Mouse (Mus musculus): ENCODE measurements at regions not wholly inside any gene's neighbourhood (a gene's known extent, or its start where the extent isn't known, plus 50 kb on each side); places are given as distances from the start of the nearest gene placed in this dataset.
A peak's percentile ranks its signal among the peaks of the same experiment; 100 is the strongest.

GRCm38 (mm10) chr16:70621750-70622149 lies 308.0 kb downstream of the Gbe1 start:
- DNase-seq = no peak

GRCm38 (mm10) chr16:70643630-70644264 lies 330.0 kb downstream of the Gbe1 start:
- no peak for DNase-seq

- no peak for DNase-seq
Measured at GRCm38 (mm10) chr16:70644695-70645279, 331.0 kb downstream of the Gbe1 start.

GRCm38 (mm10) chr16:70654429-70655081 lies 340.8 kb downstream of the Gbe1 start:
- DNase-seq = no peak

- DNase-seq = no peak
Measured at GRCm38 (mm10) chr16:70689826-70690225, 376.1 kb downstream of the Gbe1 start.

- DNase-seq = no peak
Measured at GRCm38 (mm10) chr16:70724722-70725284, 411.1 kb downstream of the Gbe1 start.

GRCm38 (mm10) chr16:70725291-70725801 lies 411.6 kb downstream of the Gbe1 start:
- DNase-seq = no peak

GRCm38 (mm10) chr16:70733016-70733415 lies 419.3 kb downstream of the Gbe1 start:
- DNase-seq = no peak

- no peak for DNase-seq
Measured at GRCm38 (mm10) chr16:70740046-70740445, 426.3 kb downstream of the Gbe1 start.

- DNase-seq = no peak
Measured at GRCm38 (mm10) chr16:70754228-70754627, 440.5 kb downstream of the Gbe1 start.

GRCm38 (mm10) chr16:70798061-70798460 lies 484.3 kb downstream of the Gbe1 start:
- DNase-seq = no peak

- no peak for DNase-seq
Measured at GRCm38 (mm10) chr16:70803549-70803948, 489.8 kb downstream of the Gbe1 start.

- DNase-seq = no peak
Measured at GRCm38 (mm10) chr16:70825910-70826309, 512.2 kb downstream of the Gbe1 start.

- DNase-seq = no peak
Measured at GRCm38 (mm10) chr16:70835006-70835405, 521.3 kb downstream of the Gbe1 start.

- no peak for DNase-seq
Measured at GRCm38 (mm10) chr16:70838139-70838538, 524.4 kb downstream of the Gbe1 start.

- DNase-seq = peak in 1 of 2 experiments; percentile 4
Measured at GRCm38 (mm10) chr16:70868241-70868640, 554.5 kb downstream of the Gbe1 start.

- DNase-seq = no peak
Measured at GRCm38 (mm10) chr16:70869205-70869604, 555.5 kb downstream of the Gbe1 start.

GRCm38 (mm10) chr16:70874080-70874479 lies 560.3 kb downstream of the Gbe1 start:
- no peak for DNase-seq

GRCm38 (mm10) chr16:70880678-70881077 lies 566.9 kb downstream of the Gbe1 start:
- DNase-seq = no peak

- DNase-seq = no peak
Measured at GRCm38 (mm10) chr16:70881098-70881850, 567.5 kb downstream of the Gbe1 start.

GRCm38 (mm10) chr16:70900085-70900484 lies 586.3 kb downstream of the Gbe1 start:
- DNase-seq = no peak

- DNase-seq = no peak
Measured at GRCm38 (mm10) chr16:70920047-70920446, 606.3 kb downstream of the Gbe1 start.

- no peak for DNase-seq
Measured at GRCm38 (mm10) chr16:70929651-70930050, 615.9 kb downstream of the Gbe1 start.
